Mouse (Mus musculus) myocyte (in vitro differentiated cells): Measurements from ENCODE around the gene Ino80.
A peak's percentile ranks its signal among the peaks of the same experiment; 100 is the strongest.

Source experiments
- MAX ChIP-seq: IDR thresholded peaks from one replicate; pipeline ENCODE4 v1.6.1; 2011; ENCODE audit warnings: low read depth, mild to moderate bottlenecking, control low read depth
- POLR2A ChIP-seq: IDR thresholded peaks from one replicate; pipeline ENCODE4 v1.6.1; 2011; ENCODE audit warnings: low read depth, mild to moderate bottlenecking, control low read depth, moderate library complexity; ENCODE audit not compliant: insufficient read length

DNA sequence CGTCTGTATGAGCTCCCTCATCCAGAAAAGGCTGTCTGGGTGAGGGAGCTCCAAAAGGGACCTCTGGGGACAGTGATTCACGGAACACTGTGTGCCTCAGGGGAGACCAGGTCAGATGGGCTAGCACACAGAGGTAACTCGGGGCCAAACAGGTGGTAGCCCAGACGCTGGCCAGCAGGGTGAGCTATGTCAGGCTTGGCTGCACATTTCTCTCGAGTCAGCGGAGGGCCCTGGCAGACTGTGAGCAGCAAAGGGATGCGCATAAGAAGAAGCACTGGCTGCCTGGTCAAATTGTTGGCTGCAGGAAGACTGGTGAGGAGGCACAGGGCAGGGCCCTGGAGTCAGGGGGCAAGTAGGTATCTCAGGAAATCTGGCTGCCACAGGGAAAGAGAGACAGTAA, 121.8 kb downstream of the Ino80 start:
- peak; percentile 82 for TF ChIP-seq POLR2A
- no peak for TF ChIP-seq MAX
